Mouse (Mus musculus) lung, adult 2 months (tissue): ENCODE data around the gene Akap12.

Experiments used
- CTCF ChIP-seq: fragments of 200-500 bp; IDR thresholded peaks from 2 replicates; pipeline ENCODE4 v1.5.1; 2011; ENCODE audit warnings: mild to moderate bottlenecking, low read length, control low read depth; ENCODE audit not compliant: insufficient read depth
- POLR2A ChIP-seq: fragments of 200-500 bp; IDR thresholded peaks from 2 replicates; pipeline ENCODE4 v1.6.1; 2011; ENCODE audit warnings: low read depth, mild to moderate bottlenecking, control low read depth, low read length, borderline replicate concordance; ENCODE audit errors: extremely low read depth

GRCm38 (mm10) chr10:4341430-4341829 is 75.2 kb downstream of the Akap12 start:
- TF ChIP-seq CTCF (peak; percentile 70), POLR2A (no peak)
